Mouse (Mus musculus): ENCODE data around the gene Gpr88.

DNA sequence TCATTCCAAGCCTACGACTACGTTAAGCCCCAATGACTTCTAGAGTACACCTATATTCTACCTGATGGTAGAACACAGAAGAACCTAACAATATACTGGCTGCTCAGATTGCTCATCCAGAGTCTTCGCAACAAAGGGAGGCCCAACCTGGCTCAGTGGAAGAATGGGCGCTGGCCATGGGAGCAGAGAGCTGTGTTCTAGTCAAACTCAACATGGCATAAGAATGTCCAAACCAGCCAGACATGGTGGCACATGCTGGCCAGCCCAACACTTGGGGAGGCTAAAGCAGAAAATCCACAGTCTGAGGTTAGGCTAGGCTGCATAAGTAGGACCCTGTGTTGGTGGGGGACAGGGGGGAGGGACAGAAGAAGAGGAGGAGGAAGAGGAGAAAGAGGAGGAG, 31.4 kb upstream of the Gpr88 start:
- TF ChIP-seq EP300 (optimal IDR thresholded peaks at IDR 0.05) (no peak), CTCF (IDR thresholded peaks at IDR 0.05; ENCODE audit: low read depth) (no peak)
